In genomic region chr6:67266664-67267407, GRCm38 (mm10) we compare ENCODE assay signal across 8 mouse cellular contexts. TPM values are rescaled to one million over a fixed set of nuclear protein-coding genes. Genes with fewer than 3 reads are reported as not detected.
A peak's percentile ranks its signal among the peaks of the same experiment; 100 is the strongest.
DNase-seq lines count a peak whose midpoint lies in the region; ATAC-seq lines count a peak whose summit lies in the region.

No protein-coding gene starts in this region.

- DNase-seq in WW6 (ENCODE audit: low read depth, low spot score), result peak; percentile 94
- DNase-seq in cerebellum, postnatal 4 days (ENCODE audit: low spot score in 2 of 2), result peak; percentile 80 to 92
- DNase-seq in gastrocnemius, adult 18-20 months (ENCODE audit: low spot score), result peak; percentile 96
- peak; percentile 95 to 98 for DNase-seq in left cerebral cortex, adult 18-20 months (ENCODE audit: low spot score in 2 of 2)
- DNase-seq in right cerebral cortex, adult 18-20 months, result peak; percentile 99
- DNase-seq in urinary bladder, postnatal 10 days (ENCODE audit: low spot score), result peak; percentile 73

- peak overlapping the region; percentile 60 for H3K4me3 ChIP-seq in hindbrain, embryonic 16.5 days (ENCODE audit: low read length)
- H3K4me3 ChIP-seq in macrophage (ENCODE audit: inconsistent target), result peak overlapping the region; percentile 77

- H3K27me3 ChIP-seq in hindbrain, embryonic 16.5 days (replicated peaks; ENCODE audit: control insufficient read depth, insufficient read depth, low read length), result no peaks in the 10 kb centered on the region

- peak; percentile 100 for ATAC-seq in hindbrain, embryonic 16.5 days

- peaks cover 44% of the 10 kb centered on the region for H3K79me2 ChIP-seq in macrophage (ENCODE audit: inconsistent target)

- 1% methylated on average over 62 of the region's 68 CpGs for WGBS in hindbrain, embryonic 16.5 days
- under 1% methylated on average over 54 of the region's 68 CpGs for WGBS in macrophage (ENCODE audit: missing documents)

- peaks cover 14% of the 10 kb centered on the region for H3K4me1 ChIP-seq in hindbrain, embryonic 16.5 days (ENCODE audit: control insufficient read depth, insufficient read depth, low read depth, low read length)

- peak overlapping the region; percentile 90 for H3K27ac ChIP-seq in hindbrain, embryonic 16.5 days (ENCODE audit: low read depth, low read length)
- H3K27ac ChIP-seq in macrophage, result peak overlapping the region; percentile 48

- H3K9ac ChIP-seq in hindbrain, embryonic 16.5 days (ENCODE audit: low read depth, low read length), result peak overlapping the region; percentile 98

- no peaks in the 10 kb centered on the region; the same call in 1 of the 2 replicates for H3K36me3 ChIP-seq in hindbrain, embryonic 16.5 days (ENCODE audit: control insufficient read depth, insufficient read depth, low read length)
- H3K36me3 ChIP-seq in macrophage (ENCODE audit: inconsistent target), result peaks cover 6% of the 10 kb centered on the region; the same call in 1 of the 2 replicates

- H3K4me2 ChIP-seq in hindbrain, embryonic 16.5 days (ENCODE audit: low read length), result peak overlapping the region; percentile 85

- no peaks in the 10 kb centered on the region for H3K9me3 ChIP-seq in hindbrain, embryonic 16.5 days (ENCODE audit: control insufficient read depth, low read length)

RNA-seq across cellular contexts. Expression of gene Serbp1, which starts 28.9 kb away (rescaled TPM):
- total RNA-seq in gastrocnemius, adult 18-20 months (2021), result 100 to 1,000 TPM; 318 to 338 TPM
- polyA plus RNA-seq in hindbrain, embryonic 16.5 days (2015; fragmentation: Nextera tagmentation; extraction: Ambion mirVana), result 277 and 281 TPM in 2 replicates
- 100 to 1,000 TPM; 189 to 200 TPM for total RNA-seq in left cerebral cortex, adult 18-20 months (2021)
- 100 to 1,000 TPM in 24 of 26 experiments, 10 to 100 TPM in 2; 82.2 to 247 (median 159) TPM for total RNA-seq in macrophage (2018; cell fraction: chromatin; rRNA removed)
- total RNA-seq in macrophage (2018; cell fraction: cytosol; rRNA removed), result 100 to 1,000 TPM; 213 to 465 (median 300) TPM
- total RNA-seq in macrophage (2018; cell fraction: nucleus; rRNA removed), result 100 to 1,000 TPM in 25 of 26 experiments, 10 to 100 TPM in 1; 97.0 to 329 (median 144) TPM
- 276 to 1,082 TPM (median 590 TPM) in 3 replicates for polyA plus RNA-seq in macrophage (2018)

Comparison
In these comparisons a context has a peak if more than half of its experiments do, and no peak if none do; other contexts are left out.
1. Peak in every context shown above with its lines: DNase-seq, ATAC-seq, H3K4me3 ChIP-seq and H3K27ac ChIP-seq.